Mouse (Mus musculus) MEL-GATA-1-ER (cell line): ENCODE measurements at regions not wholly inside any gene's neighbourhood (a gene's known extent, or its start where the extent isn't known, plus 50 kb on each side); places are given as distances from the start of the nearest gene placed in this dataset.

Experiments used
- DNase-seq: peaks from one replicate; pipeline ENCODE4 v3.0.0-alpha.2; 2012; ENCODE audit warnings: low read depth; ENCODE audit errors: extremely low read depth

- no peak for DNase-seq
These were observed 54.5 kb upstream of the Mafb start for GRCm38 (mm10) chr2:160421216-160421911.

DNA sequence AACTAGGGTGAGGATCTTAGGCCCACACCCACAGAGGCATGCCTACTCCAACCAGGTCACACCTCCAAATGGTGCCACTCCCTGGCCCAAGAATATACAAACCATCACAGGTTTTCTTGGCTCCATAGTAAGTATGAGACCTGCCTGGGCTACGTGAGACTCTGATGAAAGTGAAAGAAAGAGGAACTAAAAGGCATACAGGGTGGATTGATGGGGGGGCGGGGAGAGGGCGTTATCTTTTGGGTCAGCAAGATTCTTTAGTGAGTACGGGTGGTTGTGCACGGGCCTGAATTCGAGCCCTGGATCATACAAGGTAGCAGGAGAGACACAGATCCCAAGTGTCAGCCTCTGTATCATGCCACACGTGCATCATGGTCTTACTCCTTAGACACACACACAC, 57.6 kb upstream of the Mafb start:
- DNase-seq: no peak

- no peak for DNase-seq
These were observed 60.6 kb upstream of the Mafb start for GRCm38 (mm10) chr2:160427431-160427830.

DNA sequence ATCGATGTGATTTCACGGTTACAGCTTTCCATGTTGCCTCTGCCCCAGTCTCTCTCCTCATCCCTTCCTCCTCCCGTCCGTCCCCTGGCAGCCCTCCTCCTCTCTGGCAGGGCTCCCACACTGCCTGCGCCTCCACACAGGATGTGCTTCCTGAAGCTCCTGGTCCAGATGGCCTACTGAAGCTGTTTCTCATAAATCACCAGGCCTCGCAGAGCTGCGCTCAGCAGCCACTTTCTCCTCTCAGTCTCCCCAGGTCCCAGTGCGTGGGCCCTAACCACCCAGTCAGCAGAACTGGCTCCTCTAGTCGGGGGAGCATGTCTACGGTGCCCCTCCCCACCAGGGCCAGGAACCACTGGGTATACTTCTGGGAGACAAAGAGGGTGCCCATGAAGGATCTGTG, 66.4 kb upstream of the Mafb start:
- no peak for DNase-seq

DNA sequence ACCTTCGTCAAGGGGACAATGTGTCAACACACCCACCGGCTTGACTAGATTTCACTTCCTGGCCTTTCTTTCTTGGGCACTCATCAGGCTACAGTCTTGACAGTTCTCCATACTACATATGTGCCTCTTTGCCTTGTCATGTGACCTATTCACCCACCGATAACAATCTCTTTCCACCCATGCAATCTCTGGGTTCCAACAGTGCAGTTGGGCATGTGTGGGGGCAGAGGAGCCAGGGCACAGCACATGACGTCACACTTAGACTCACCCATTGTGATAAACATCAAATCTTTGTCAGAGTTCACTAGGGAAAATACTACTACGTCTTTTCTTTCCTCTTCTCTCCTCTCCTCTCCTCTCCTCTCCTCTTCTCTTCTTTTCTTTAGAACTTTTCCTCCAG, 67.8 kb upstream of the Mafb start:
- DNase-seq: no peak

- no peak for DNase-seq
These were observed 68.8 kb upstream of the Mafb start for GRCm38 (mm10) chr2:160435622-160436021.

GRCm38 (mm10) chr2:160439028-160439427, 72.2 kb upstream of the Mafb start:
- no peak for DNase-seq

DNA sequence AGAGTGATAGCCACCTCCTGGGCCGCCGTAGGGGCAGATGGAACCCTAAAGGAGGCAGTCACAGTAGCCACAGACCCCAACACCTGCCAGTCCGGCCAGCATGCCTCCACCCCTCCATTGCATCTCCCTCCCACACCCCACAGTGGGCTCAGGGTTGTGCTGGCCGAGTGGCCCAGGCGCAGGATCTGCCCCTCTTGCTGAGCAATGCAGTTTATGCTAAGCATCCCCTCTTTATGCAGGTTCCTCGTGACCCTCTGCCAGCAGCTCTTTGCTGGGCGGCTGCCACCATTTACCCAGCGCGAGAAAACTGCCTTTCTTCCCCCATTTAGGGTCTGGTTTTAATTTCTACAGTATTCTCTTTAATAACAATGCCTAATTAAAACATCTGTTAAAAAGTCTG, 73.4 kb upstream of the Mafb start:
- no peak for DNase-seq

GRCm38 (mm10) chr2:160451057-160451456, 84.2 kb upstream of the Mafb start:
- DNase-seq: no peak

GRCm38 (mm10) chr2:160451481-160452238, 84.8 kb upstream of the Mafb start:
- no peak for DNase-seq

DNA sequence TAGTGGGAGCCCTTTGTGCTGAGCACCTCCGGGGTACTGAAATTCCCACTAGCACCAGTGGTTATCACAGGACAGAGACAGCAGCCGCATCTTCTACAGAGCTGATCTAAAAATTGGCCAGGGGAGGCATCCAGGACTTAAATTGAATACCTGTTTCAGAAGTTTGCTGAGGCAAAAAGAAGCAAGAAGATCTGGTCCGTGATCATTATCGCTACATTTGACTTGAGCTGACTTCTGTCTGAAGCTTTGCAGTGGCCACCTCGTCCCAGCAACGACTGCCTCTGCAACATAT, 85.3 kb upstream of the Mafb start:
- no peak for DNase-seq

DNA sequence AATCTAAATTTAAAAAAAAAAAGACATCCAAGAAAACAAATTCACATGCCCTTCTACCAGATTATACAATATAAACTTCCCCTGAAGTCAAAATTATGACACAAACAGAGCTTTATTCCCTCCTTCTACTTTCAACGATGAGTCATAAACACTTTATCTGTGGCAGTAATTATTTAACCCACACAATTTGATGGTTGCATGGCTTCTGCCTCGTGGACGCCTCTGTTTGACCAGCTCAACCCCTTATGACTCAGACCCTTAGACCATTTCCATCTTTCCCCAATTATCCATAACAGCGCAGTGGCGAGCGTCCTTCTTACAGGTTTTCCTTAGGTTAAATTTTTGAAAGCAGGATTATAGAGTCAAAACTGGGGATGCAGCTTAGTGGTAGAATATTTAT, 85.9 kb upstream of the Mafb start:
- no peak for DNase-seq

DNA sequence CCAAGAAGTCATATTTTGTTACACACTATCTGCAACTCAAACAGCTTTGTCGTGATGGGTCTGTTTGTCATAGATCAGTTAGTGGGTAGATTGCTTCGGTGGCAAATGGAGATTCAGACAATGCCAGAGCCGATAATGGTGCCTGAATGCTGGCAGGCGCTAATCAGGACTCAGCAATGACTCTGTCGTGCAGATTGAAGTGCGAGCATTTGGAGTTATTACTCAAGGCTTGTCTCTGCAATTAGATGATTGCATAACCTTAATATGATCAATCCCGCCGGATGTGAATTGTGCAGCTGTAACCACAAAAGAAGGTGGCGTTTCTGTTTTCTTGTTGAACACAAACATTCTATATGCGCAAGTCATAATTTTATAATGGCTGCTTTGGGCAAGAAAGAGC, 88.8 kb upstream of the Mafb start:
- DNase-seq: no peak

- no peak for DNase-seq
These were observed 89.8 kb upstream of the Mafb start for GRCm38 (mm10) chr2:160456681-160457080.

GRCm38 (mm10) chr2:160471561-160471960, 104.7 kb upstream of the Mafb start:
- DNase-seq: no peak

DNA sequence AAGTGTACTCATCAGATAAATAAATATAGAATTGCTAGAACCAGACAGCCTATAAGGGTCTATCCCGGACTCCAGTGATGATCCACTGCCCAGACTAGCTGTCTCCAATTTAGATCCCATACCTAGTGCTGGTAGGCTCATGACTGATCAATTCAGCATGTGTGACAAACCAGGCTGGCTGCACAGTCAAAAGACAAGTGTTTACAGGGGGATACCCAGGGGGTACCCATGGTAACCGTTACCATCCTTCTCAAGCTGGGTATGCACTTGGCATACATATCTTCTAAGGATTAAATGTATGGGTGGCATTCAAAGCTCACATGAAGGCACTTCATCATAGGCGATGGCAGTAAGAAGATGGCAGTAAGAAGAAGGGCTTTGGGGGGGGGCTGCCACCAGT, 109.3 kb upstream of the Mafb start:
- no peak for DNase-seq

DNA sequence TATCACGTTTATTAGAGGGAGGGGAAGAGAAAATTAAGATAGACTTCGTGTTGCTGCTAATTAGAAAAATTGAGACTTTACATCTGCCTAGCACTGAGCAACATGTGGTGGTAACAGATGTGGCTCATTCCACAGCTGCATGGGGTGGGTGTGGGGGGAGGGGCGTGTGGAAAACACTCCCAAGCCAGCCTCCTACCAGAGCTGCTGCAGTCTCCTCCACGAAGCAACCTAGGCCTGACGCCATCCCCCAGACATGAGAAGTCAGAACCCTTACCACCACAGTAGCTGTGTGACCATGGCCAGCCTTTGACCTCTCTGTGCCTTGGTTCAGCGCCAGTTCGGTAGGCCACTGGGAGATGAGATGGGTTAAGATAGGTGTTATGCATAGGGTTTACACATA, 112.4 kb upstream of the Mafb start:
- DNase-seq: no peak

DNA sequence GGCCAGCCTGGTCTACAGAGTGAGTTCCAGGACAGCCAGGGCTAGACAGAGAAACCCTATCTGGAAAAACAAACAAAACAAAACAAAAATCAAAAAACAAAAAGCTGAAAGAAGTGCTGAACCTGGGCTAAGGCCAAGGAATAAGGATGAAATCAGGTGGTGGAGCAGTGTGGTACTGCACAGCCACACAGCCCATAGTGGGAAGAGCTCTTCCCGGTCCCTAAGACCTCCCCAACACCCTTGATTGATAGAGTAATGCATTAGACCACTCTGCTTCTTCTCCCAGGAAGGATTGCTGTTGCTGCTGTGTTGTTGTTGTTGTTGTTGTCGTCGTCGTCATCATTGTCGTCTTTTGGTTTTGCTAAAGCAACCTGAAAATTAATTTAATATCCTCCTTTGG, 118.2 kb upstream of the Mafb start:
- no peak for DNase-seq

DNA sequence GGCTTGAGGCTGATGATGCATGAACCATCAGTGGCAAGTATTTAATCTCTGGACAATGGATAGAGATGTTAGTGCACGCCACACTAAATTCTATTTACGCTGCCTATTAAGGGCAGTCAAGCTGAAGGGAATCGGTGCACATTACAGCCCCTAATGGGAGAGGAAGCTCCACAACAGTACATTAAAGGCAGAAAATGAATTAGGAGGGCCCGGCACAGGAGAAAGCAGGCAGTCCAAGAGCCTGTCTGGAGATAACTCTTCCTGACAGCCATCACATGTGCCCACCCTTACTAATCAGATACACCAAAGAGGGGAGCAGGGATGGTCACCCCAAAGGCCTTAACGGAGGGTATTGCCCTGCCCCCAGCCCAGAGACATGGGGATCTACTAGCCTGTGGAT, 118.7 kb upstream of the Mafb start:
- DNase-seq: no peak

- DNase-seq: no peak
These were observed 132.9 kb upstream of the Mafb start for GRCm38 (mm10) chr2:160499726-160500125.

- no peak for DNase-seq
These were observed 136.0 kb upstream of the Mafb start for GRCm38 (mm10) chr2:160502901-160503300.

DNA sequence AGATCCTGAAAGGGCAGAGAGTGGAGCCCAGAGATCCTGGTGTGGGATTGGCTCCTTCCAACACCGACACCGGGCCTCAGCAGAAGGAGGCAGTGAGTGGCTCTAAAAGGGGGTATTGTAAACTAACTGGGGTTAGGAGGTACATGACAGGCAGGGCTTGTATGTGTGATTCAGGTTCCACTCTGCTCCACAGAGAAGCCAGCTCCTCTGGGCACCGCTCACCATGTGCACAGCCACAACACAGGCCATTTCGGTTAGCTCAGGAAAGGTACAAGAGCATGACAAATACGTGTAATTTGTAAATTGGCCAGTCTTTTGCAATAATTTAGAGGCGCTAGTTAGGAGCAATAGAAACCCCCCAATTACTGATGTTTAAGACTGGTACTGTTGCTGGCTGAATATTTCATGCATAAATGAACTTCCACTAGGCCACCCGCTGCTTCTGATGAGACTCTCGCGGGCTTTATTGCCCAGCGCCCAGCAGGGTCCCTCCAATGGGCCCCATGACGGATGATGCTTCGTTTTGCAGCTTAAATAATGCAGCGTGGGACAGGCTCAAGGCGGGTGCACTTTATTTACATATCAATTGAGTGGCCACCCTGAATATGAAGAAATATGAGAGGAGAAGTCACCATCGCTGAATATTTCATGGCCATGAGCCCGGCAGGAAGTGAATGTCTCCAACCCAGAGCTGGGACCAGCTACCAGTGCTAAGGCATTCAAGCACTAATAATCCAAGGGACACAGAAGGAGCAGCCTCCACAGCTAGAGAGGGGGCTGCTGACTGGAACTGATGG, 136.9 kb upstream of the Mafb start:
- DNase-seq: no peak

GRCm38 (mm10) chr2:160504394-160504657, 137.5 kb upstream of the Mafb start:
- no peak for DNase-seq
